Mouse (Mus musculus): Measurements from ENCODE around the gene Mfsd4b3. TPM values are rescaled to one million over a fixed set of nuclear protein-coding genes. Genes with fewer than 3 reads are reported as not detected.
"Not testable (repeated sequence)": the region's sequence is repeated elsewhere in the genome, so short reads cannot be mapped to it uniquely, and the experiment has no call there.

The Mfsd4b3 gene
- 1 to 10 TPM; 5.4 to 7.1 TPM for total RNA-seq (2021)
- long read RNA-seq, experiment 1, partial matches to known transcripts = 0 of 9 reads
- long read RNA-seq, experiment 1, other reads (novel, unspliced or antisense) = 6 of 9 reads
- long read RNA-seq, experiment 2, partial matches to known transcripts = 1 of 7 reads
- long read RNA-seq, experiment 2, other reads (novel, unspliced or antisense) = 6 of 7 reads

DNA sequence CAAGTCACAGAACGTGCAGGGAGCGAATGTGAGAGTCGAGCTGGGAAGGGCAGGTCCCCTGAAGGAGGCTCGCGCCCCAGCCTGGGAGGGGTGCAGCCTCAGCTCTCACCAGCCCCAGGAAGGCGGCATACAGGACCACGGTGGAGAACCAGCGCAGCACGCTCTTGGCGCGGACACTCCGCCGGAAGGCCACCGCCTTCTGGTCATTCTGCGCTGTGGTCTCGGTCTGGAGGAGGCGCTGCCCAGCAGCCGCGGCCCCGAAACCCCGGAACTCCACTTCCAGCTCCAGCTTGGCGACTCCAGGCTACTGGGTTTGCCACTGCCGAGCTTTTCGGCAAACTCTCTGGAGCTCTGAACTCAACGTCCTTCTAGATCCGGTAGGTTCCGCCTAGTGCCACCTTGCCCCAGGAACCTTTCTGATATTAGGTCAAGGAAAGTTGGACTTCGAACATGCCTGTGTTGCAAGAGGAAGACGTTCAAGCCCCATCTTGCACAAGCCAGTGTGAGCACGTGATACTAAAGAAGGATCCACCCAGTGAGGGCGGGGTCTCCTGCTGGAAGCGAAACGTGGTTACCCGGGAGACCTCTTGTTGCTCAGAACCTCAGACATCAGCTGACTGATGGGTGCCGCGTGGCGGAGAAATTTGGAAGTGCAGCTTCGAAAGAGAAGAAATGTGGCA is at the start of gene Mfsd4b3:
TSS of gene Mfsd4b3 (minus strand) at position 393 of the 680 bp plus-strand sequence.
- peak; percentile 98 for DNase-seq

DNA sequence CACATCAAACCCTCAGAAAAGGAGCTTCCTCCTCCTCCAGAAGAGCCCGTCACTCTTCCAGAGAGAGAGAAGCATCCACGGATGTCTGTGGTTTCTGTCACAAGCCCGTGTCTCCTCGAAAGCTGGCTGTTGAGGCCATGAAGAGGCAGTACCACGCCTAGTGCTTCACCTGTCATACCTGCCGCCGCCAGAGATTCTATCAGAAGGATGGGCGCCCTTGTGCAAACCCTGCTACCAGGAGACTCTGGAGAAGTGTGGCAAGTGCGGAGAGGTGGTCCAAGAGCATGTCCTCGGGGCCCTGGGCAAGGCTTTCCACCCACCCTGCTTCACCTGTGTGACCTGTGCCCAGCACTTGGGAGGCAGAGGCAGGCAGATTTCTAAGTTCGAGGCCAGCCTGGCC is 49.6 kb upstream of the Mfsd4b3 start:
- no peak for DNase-seq

DNA sequence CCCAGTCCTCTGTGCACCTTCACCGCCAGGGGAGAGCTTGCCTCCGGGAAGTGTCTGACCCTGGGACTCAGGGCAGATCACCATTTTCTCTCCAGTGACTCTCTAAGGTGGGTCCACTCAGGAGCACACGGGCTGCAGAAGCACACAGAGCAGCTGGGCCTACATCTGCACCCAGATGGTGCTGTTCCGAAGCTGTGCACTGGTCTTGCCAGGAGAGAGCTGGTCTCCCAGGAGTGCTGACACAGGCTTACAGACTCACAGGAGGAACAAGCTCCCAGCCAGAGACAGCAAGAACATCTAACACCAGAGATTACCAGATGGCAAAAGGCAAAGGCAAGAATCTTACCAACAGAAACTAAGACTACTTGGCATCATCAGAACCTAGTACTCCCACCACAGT is 48.9 kb upstream of the Mfsd4b3 start:
- not testable (repeated sequence) for DNase-seq

DNA sequence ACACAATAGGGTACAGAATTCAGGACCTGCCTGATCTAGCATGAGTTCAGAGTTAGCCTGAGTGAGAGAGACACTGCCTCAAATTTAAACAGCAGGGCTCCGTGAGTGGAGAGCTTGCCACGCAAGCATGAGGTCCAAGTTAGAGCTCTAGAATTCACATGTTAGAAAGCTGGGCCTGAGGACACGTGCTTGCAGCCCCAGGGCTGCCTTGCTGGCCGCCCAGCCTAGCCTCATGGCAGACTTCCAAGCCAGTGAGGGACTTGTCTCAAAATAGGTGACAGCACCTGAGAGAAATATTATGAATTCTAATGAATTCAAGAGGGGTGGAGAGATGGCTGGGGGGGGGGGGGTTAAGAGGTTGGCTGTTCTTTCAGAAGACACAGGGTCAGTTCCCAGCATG is 48.0 kb upstream of the Mfsd4b3 start:
- DNase-seq = no peak

DNA sequence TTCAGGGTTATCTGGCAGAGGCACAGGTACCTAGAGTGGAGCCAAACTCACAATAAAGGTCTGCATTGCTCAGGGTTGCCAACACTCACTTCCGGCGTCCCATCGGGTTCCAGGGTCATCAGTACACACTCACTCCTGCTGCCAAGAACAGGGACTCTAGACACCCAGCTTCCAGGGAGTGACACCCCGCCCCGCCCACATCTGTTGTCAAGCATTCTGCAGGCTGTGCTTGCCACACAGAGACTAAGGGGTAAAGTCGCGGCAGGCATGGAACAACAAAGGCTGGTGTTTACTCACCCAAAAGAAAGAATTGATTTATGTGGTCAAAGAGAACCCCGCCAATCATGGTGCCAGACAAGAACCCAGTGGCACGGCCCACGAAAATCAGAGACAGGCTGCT is 47.0 kb upstream of the Mfsd4b3 start:
- DNase-seq = peak in 1 of 2 experiments; percentile 13

DNA sequence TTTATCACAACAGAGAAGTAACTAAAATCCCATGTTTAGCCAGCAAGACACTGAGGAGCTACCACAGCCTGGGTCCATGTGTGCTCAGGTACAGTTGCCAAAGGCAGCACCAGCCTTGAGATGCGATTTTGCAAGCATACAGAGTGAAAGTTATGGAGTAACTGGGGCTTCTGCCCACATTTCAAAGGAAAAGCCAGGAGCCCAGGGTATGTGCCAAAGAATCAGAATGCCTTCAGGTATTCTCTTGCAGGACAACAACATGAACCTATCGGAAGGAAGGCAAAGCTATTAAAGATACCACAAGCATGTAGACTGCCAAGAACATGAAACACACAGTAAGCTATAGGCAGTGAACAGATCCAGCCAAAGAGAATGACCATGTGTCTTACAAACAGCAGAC is 40.8 kb upstream of the Mfsd4b3 start:
- no peak for DNase-seq

DNA sequence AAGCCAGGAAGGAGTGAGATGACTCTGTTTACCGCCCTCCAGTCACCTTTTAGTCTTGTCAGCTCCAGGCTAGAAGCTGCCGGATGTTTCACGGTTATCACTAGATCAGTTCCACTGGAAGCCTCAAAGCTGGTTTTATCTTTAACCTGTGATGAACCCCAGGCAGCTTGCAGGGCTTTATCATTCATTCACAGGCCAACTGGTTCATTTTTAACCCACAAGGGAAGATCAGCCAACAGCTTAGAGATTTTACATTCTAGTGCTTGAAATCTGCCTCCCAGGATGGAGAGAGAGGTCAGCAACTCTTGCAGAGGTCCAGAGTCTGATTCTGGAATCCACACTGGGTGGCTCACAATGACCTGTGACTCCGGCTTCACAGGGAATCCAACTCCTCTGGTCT is 31.2 kb upstream of the Mfsd4b3 start:
- no peak for DNase-seq

DNA sequence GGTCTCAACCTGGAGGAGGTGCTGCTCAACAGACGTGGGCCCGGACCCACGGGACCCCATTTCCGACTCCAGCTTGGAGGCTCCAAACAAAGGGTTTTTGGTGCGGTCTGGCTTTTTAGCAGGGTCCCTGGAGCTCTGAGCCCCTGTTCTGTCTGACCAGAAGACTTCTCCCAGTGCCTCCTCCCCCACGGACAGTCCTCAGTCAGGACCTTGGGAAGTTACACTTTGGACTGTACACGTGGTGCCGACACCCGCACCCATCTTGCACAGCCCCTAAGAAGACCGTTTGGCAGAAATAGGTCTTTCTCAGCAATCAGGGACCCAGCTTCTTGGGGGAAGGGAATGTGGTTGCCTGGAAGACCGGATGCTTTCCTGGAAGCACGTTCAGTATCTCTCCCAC is 26.5 kb upstream of the Mfsd4b3 start, which contains the start of gene Mfsd4b5:
TSS of gene Mfsd4b5 (minus strand) at position 181 of the 400 bp plus-strand sequence.
- no peak for DNase-seq

DNA sequence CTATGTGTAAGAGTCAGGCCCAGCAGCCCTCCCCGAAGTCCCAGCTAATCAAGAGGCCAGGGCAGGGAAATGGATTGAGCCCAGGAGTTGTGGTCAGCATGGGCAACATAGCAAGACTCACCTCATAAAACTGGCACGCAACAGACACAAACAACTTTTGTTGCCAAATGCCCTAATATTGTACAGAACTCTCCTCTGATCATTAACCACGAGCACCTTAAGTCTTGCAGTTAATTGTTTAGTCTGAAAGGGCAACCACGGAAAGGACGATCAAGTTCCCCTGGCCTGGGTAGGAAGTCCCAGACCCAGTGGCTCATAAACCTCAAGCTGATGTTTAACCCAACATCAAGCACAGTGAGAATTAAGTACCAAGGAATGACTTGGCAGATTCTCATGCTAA is 22.7 kb upstream of the Mfsd4b3 start:
- no peak for DNase-seq

DNA sequence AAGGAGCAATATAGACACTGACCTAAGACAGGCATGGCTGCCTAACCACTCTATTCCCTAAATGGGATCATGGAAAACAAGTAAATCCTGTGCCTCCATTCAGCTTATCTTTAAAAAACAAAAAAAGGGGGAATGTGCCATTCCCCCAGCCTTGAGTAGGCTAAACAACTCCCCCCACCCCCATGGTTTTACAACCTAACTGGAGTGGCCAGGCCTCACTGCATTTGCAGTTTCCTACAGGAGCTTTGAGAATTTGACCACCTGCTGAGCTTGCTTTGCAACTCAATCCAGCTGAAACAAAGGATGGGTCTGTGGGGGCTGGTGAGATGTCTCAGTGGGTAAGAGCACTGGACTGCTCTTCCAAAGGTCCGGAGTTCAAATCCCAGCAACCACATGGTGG is 18.3 kb upstream of the Mfsd4b3 start:
- DNase-seq = no peak

DNA sequence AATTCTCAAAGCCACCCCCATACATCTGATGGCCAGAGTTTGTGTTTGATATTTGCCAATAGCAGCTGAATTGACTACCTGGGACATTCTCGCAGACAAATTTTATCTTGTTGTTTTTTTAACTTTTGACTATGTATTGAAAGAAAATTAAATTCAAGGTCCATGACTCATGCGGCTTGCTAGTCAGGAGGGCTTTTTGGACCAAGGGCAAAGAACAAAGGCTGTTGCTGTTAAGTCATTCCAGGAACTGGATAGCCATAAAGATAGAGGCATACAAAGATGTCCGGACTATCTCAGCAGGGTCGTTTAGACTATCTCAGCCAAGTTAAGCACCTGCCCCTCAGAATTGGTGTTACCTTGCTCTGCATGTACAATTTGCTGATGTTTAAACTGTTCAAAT is 17.4 kb upstream of the Mfsd4b3 start:
- no peak for DNase-seq

DNA sequence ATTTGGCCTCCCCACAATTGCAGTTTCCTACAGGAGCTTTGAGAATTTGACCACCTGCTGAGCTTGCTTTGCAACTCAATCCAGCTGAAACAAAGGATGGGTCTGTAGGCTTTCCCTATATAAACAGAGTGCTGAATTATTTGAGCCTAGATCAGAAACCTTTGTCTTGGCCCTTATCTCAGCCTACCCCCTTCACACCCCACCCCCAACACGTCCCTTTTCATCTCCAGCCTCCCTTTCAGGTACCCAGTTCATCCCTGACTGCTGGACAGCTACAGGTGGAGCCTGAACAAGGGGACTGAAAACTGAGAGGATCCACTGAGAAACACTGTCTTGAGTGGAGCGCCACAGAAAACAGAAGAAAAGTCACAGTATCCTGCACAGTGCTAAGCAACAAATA is 15.8 kb upstream of the Mfsd4b3 start:
- DNase-seq = no peak

DNA sequence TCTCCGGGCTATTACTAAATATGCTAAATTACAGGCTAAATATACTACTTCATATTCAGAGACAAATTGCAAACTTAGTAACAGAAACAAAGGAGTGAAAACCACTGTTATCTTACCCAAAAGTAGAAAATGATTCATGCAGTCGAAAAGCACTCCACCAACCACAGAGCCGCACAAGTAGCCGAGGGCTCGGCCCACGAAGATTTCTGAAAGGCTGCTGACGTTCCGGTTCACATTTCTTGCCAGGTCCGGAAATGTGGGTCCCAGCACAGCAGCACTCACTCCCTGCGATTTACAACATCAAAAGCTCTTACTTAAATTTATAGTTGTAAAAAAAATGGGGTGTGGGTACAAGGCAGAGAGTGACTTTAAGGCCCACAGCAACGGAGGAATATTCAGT is 15.0 kb upstream of the Mfsd4b3 start:
- DNase-seq = no peak

DNA sequence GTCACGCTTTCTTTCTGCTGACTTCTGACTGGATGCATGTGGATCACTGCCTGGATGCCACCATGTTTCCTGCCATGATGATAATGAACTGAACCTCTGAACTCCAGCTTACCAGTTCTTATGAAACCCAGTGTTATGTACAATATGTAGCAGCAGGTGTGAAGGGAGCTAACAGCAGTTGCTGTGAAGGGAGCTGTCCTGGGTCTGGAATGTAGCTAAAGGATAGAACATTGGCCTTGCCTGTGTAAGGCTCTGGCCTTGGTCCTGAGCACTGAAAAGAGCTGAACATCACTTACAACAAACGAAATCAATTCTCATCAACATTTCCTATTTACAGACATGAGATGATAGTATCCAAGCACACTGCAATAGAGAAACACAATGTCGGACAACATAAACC is 7.6 kb upstream of the Mfsd4b3 start:
- no peak for DNase-seq

DNA sequence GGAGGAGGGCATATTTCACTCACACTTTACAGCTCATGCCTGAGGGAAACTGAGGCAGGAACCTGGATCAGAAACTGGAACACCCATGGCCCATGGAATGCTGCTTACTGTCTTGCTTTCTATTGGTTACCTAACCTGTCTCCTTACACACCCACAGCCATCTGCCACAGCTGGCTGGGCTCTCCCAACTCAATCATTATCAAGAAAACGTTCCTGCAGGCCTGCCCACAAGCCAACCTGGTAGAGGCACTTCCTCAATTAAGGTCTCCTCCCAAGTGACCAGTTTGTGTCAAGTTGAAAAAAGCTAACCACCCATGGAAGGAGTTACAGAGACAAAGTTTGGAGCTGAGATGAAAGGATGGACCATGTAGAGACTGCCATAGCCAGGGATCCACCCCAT is 2.0 kb upstream of the Mfsd4b3 start:
- DNase-seq = no peak

DNA sequence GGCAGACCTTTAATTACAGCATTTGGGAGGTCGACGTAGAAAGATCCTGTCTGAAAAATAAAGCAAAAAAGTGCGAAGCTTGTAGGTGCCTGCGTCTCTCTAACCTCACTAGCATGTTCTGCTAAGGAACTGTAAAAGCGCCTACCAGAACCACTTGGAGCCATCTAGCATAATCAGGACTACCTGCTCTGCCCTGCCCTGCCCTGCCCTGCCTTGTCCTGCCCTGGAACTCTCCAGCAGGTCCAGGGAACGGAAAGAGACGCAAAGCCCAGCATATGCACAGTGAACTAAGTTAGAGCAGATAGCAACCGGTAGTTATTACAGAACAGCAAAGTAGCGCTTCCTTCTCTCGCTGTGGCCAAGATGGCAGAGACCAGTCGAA is 479 bp upstream of the Mfsd4b3 start:
- no peak for DNase-seq

DNA sequence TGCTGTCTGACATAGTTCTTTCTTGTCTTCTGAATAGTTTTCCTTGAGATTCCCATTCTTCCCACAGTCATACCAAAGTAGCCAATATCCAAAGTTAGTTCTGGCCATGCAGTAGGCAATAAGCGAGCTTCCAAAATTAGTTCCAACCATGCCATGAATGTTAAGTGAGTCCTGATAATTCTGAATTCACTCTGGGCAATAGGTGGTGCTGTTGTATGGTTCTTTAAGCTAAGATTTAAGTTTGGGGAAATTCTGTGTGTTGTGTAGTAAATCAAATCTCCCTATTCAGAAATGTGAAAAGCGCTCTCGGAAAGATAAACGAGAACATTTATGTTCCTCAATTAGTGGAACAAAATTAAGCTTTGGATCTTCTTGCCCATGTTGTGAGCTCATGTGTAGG is 1.7 kb downstream of the Mfsd4b3 start:
- DNase-seq = peak; percentile 22 to 23

DNA sequence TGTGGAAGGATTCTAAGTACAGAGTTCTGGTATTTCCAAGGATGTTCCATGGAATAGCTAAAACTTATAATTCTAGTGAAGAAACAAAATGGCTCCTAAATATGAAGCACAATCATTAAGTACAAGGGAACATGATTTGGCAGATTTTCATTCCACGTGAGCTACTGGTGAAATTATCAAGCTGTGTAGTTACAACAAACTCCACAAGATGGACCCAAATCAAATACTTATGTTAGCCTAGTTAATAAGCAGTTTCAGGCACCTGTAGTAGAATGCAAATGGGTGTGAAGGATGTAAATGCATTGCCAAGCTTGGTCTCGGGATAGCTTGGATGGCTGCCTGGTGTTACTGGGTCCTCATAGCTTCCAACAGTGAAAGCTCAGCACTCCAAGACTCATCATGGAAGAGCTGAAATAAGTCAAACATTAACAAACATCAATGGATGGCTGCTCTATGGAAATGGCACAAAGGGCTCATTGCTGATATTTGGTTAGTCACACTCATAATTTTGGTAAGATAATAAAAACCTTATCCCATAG is 3.5 kb downstream of the Mfsd4b3 start:
- no peak for DNase-seq

DNA sequence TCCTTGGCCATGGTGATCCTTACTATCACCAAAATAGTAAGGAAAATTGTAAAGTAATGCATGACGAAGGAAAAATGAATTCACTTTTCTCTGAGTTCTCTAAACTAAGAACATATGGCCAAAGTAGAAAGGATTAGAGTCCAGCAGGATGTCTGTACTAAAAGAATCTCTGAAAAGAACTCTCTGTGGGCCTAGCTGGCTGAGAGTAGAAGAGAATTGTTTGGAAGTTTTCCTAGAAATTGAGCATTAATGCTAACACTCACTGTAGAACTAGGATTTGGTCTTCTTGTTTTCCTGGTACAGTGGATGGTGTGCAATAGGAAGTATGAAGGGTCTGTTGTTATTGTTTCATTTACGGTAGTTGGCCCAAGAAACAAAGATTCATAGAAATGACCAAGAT is 4.8 kb downstream of the Mfsd4b3 start:
- DNase-seq = no peak

DNA sequence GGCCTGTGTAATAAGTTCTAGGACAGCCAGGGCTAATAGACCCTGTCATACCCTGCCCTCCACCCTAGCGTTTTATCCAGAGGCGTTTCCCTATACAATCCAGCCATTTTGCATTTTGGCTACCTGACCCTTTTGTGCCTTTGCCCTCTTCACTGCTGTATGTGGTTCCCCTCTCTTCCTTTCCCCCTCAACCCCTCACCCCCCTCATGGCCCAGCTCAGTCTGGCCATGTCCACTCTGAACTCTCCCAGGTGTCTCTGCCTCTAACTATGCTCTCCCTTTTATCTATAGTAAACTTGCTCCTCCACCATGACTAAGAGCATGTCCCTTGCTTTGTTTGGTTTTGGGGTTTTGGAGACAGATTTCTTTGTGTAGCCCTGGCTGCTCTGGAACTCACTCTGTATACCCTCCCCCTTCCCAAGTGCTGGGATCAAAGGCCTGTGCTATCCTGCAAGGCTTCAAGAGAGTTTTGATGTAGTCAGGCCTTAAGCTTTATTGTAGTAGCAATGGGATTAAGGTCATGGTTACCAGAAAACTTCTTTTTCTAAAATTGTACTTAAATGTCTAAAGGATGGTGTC is 10.5 kb downstream of the Mfsd4b3 start:
- DNase-seq = no peak

DNA sequence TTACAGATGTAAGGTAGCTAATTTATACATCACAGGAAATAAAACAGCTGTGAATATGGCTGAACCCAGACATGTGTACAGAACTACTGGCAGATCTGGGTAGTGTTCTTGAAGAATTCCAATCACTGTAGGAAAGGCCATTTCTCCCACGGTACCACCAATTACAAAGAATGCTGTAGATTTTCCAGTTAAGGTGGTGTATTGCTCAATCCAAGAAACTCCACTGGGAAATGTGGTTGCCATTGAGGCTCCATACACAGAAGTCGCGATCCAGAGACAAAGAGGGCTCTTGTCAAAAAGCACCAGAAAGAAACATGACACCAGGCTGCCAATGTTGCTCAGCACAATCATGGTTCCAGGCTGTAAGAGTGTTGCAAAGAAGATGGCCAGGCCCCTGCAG is 12.8 kb downstream of the Mfsd4b3 start:
- DNase-seq = not testable (repeated sequence)

DNA sequence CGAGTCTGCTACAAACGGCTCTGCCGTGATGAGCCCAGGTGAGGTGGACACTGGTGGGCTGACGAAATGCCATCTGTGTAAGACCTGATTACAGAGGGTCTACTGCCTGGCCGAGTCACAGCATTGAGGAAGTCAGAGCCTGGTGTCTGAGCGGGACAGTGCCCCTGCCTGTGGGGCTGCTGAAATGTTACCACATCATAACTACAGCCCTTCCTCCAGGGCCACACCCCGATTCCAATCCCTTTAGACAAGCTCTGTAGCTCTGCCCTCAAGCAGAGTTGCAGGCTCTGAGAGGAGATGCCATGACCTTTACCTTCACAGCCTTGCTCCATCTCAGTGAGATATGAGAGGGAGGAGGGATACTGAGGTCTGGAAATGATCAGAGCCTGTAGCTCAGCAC is 23.4 kb downstream of the Mfsd4b3 start:
- DNase-seq = no peak

DNA sequence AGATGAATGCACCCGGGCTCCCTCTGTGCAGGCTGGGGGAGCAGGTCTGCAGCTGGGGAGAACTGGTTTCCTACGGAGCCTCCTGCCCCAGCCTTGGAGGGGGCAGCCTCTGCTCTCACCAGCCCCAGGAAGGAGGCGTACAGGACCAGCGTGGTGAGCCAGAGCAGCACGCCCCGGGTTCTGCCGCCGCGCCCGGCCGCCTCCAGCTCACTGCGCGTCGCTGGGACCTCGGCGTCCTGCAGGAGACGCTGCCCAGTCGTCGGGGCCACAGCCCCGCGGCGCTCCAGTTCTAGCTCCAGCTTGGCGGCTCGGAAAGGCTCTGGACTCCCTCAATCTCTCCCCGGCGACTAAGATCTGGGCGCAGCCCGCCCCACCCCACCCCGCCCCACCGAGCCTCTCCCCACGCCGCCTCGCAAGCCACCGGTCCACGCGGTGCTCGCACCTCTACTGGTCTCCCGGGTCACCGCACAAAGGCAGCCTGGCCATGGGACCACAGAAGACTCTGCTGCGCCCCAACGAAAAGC is 33.3 kb downstream of the Mfsd4b3 start, which contains the start of gene Mfsd4b2:
TSS of gene Mfsd4b2 (minus strand) at position 308 of the 524 bp plus-strand sequence.
- DNase-seq = no peak
